Mouse (Mus musculus): ENCODE data around the gene Arpc5. TPM values are rescaled to one million over a fixed set of nuclear protein-coding genes. Genes with fewer than 3 reads are reported as not detected.

Gene Arpc5
- total RNA-seq, 2 experiments from 2014 or later = 81.0 to 95.0 TPM

DNA sequence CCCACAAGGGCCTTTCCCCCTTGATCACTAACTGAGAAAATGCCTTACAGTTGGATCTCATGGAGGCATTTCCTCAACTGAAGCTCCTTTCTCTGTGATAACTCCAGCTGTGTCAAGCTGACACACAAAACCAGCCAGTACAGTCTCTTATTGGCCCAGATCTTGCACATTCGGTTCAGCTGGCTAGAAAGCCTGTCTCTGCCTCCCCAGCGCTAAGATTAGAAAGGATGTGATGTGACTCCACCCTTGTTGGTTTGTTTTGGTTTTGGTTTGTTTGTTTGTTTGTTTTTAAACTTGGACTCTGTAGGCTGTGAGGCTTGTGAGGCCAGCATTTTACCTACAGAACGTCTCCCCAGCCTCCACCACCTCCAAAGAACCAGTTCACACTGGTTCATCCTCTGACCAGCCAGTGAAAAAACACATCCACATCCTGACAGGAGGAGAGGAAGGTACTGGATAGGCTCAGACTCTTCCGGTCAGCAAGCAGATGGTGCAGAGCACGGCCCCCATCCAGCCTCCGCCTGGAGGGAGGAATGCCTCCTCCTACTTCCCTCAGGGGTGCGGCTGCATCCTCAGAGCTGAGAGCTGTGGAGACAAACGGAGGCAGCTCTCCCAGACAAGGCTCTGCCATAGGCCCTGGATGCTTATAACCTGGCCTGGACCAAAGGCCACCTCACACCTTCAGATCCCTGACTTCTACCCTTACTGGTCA lies 43.4 kb downstream of the Arpc5 start:
- no peak for DNase-seq (ENCODE audit: low spot score in 2 of 2)

DNA sequence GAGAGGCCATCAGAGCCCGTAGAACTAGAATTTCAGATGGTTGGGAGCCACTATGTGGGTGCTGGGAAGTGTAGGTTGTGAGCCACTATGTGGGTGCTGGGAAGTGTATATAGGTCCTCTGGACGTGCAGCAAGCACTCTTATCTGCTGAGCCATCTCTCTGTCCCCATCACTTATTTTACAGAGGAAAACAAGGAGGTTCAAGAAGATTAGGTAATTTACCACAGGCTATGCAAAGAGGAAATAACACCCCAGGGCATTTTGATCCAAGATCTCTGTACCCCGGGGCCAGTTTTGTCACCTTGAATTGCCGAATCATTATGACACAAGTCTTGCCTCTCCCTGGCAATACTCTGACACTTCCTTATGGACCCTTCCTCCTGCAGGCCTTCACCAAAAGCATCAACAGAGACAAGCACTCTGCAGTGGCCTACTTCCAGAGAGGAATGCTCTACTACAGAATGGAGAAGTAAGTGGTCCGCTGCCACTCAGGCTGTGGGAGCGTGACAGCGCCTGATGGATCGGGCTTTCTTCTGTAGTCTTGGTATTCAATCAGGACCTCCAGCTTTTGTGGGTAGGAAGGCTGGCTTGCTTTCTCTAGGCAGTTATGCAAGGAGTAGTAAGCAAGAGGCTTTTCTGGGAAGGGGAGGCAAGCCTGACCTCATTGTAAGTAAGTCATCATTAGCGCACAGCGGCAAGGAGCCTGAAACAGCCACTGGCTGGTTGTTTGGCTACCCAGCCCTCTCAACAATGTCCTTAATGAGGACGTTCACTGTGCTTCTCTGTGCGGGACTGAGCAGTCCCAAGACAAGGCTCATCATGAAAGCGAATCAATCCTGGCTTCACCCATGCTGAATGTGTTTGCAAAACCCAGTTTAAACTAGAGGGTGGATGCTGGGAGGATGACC lies 44.4 kb downstream of the Arpc5 start:
- DNase-seq (ENCODE audit: low spot score in 2 of 2) = no peak

DNA sequence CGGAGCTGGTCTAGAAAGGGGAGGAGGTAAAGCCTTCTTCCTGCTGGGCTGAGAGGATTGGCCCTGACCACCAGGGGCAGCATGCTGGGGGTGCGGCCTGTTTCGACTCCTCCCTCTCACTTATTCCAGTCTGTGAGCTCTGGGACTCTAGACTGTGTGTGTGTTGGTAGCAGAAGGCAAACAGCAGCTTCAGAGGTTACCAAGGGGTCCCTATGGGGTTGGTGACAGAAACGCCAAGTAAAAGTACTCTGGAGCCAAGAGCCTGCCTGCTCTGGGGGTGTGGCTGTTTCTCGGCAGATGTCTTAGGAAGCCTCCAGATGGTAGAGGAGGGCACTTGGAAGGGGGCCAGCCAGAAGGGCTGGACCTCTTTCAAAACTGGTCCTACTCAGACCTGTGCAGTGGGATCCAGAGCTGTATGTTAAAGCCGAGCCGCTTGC lies 48.9 kb downstream of the Arpc5 start:
- no peak for DNase-seq (ENCODE audit: low spot score in 2 of 2)

DNA sequence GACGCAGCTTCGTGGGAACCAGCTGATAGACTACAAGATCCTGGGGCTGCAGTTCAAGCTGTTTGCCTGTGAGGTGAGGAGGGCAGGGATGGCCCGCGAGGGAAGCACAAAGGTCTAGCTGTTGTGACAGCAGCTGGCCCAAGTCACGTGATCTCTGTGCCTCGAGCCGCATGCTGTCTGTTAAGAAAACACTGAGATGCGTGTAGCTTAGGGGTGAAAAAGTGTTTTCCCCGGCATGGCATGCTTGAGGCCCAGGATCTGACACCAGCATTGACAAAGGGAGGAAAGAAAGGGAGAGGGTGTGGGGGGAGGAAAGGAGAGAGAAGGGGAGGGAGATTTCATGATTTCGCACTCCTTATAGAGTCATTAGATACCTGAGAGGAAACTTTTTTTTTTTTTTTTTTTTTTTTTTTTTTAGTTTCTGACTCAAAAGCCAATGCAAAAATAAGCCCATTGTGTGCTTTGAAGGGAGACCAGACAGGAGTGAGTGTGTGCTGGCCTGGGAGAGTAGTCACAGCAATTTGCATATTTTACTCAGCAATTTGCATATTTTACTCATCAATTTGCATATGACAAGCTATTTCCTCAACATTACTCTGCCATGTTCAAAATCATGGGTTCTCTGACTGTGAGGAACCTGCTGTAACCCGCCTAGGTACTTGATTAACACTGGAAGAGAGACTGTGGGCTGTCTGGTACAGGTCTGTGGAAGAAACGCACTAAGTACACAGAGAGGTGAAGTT lies 50.9 kb downstream of the Arpc5 start:
- DNase-seq (ENCODE audit: low spot score in 2 of 2) = no peak

DNA sequence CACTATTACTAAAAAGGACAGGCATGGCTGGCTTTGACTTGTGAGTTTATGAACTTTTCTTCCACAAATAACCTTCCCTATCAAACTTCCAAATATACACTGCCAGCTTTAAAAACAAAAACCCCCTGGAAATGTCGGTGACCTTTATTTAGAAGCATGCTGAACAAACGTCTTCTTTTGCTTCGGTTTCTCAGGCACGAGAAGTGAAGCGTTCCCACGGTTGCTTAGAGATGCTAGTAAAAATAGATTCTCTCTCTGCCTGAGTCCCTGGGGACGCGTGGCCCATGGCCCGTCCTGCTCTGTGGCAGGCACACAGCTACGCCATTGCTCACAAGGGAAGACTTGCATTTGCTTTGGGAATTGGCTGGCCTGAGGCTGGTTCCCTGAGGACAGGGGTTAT lies 51.5 kb downstream of the Arpc5 start:
- no peak for DNase-seq (ENCODE audit: low spot score in 2 of 2)

DNA sequence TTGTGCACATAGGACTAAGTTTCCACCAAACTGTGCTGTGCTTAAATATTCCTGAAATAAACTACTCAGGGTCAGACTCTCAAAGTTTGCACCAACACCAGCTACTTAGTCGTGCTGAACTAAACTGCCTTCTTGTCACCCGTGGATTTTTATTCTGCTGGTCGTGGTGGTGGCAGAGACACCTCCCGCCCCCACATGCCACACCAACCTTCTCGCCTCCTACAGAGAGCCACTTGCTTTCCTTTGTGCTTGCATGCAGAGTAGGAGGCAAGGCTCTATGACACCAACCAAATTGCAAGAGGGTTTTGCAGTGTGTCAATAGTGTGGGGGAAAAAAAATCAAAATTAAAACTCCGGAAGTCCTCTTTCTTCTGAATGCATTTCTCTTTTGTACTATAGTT lies 53.2 kb downstream of the Arpc5 start:
- no peak for DNase-seq (ENCODE audit: low spot score in 2 of 2)

DNA sequence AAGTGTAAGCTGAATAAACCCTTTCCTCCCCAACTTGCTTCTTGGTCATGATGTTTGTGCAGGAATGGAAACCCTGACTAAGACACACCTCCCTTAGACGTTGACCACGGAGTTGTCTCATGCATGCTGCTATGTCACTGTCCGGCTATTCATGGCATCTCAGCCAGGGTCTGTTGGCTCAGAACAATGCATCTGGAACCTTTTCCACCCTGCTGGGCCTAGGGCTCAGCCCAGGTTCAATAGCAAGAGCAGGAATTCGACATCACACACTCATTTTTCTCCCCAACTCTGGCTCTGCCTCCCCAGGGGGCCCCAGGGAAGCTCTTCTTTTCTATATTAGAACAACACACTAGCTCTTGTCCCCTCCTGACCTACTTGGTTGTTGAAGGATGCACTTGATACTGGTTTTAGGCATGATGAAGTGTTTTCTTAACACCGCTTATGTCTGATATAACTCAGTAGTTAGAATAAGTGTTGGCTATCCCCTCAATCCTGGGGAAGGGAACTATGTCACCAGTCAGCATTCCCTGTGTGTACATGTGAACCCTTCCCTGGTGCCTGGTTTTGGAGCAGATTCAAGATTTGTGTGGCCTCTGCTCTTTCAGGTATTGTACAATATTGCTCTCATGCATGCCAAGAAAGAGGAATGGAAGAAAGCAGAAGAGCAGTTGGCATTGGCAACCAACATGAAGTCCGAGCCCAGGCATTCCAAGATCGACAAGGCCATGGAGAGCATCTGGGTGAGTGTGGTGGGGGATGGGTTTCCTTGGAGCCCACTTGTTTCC lies 54.8 kb downstream of the Arpc5 start:
- DNase-seq (ENCODE audit: low spot score in 2 of 2) = no peak

DNA sequence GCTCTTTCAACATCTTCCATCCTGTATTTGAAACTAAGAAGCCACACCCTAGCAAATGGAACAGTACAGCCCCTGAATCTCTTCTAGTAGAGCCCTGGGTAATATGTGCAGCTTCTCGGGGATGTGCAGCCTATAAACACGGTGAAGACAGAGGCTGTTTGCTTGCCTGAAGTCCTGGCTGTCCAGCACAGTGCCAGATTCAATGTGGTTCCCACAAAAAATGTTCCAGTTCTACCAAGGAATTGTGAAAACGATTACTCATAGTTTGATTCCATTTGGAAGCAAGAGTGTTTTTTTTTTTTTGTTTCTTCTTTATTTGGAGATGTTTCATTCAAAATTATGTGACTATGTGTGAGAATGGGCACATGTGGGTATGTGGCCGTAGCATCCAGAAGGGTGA lies 55.4 kb downstream of the Arpc5 start:
- no peak for DNase-seq (ENCODE audit: low spot score in 2 of 2)

DNA sequence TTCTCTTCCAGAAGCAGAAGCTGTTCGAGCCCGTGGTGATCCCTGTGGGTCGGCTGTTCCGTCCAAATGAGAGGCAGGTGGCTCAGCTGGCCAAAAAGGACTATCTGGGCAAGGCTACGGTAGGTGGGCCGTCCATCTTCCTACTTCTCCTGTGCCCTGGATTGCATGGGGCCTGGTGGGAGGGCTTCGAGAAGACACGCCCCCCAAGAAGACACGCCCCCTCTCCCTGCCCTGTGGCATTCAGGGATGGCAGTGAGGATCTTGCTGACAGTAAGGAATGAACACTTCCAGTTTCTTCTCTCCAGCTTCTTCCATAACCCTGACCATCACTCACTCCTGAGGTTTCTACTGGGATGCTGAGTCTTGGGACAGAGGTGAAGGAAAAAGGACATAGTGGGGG lies 57.9 kb downstream of the Arpc5 start:
- no peak for DNase-seq (ENCODE audit: low spot score in 2 of 2)

Other genes starting within 250 kb of the Arpc5 start
- gene Apobec4, start 16.0 kb upstream of the Arpc5 start, total RNA-seq (2021) = not detected
- gene Rgl1, start 191 bp upstream of the Arpc5 start, total RNA-seq (2021) = 100 to 1,000 TPM; 111 to 116 TPM
- gene Ncf2, start 33.7 kb downstream of the Arpc5 start, total RNA-seq (2021) = 1 to 10 TPM; 2.4 to 5.0 TPM
- 10 to 100 TPM; 94.9 to 99.6 TPM for gene Smg7, start 136.1 kb downstream of the Arpc5 start, total RNA-seq (2021)
- 100 to 1,000 TPM; 170 to 172 TPM for gene Nmnat2, start 188.5 kb downstream of the Arpc5 start, total RNA-seq (2021)

Data from left cerebral cortex, adult 18-20 months (tissue).